Mouse (Mus musculus): ENCODE measurements at regions not wholly inside any gene's neighbourhood (a gene's known extent, or its start where the extent isn't known, plus 50 kb on each side); places are given as distances from the start of the nearest gene placed in this dataset.

DNA sequence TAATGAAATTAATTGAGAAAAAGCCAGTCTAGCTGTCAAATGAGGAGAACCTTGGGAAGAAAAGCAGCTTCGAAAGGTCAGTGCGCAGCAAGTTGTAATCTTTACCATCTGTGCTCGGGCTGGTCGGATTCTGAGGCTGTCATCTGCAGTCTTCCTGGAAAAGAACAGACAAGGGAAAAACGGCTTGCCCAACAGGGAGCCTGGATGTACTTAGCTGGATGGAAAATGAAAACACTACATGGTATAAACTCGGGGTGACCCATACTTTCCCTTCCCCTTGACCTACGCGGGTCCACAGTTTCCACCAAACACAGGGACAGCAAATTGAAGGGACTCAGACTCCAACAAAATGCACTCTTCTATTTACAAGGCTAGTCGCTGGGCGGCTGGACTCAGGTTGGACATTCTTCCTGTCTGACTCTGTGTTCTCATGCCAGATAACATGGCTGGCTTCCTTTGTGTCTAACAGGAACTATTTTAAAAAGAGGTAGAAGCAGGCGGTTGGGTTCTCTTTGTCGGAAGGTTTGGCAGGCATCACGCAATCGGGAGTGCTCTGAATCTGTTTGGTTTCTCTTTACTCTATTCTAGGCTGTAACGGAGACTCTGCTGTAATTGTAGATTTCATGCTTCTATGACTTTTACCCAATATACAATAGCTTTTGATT is 648.5 kb downstream of the Epha4 start:
- H3K27ac ChIP-seq (ENCODE audit: low read depth, low read length) = no peak overlapping the region
- no peak overlapping the region for H3K9ac ChIP-seq (ENCODE audit: low read depth, low read length)
- no peak overlapping the region for H3K4me2 ChIP-seq (replicated peaks; ENCODE audit: low read depth)
- TF ChIP-seq CTCF (IDR thresholded peaks at IDR 0.05; ENCODE audit: low read depth) = no peak
- no peaks in the 10 kb centered on the region for H3K4me1 ChIP-seq (replicated peaks; ENCODE audit: control insufficient read depth, insufficient read depth, low read length)
- H3K27me3 ChIP-seq (replicated peaks; ENCODE audit: control insufficient read depth, insufficient read depth, low read length) = no peaks in the 10 kb centered on the region
- no peak overlapping the region for H3K4me3 ChIP-seq (ENCODE audit: low read depth, low read length)
- 70% methylated on average over 15 of the region's 15 CpGs for WGBS
- no peak for ATAC-seq
- no peaks in the 10 kb centered on the region for H3K36me3 ChIP-seq (ENCODE audit: control insufficient read depth, insufficient read depth)
- H3K9me3 ChIP-seq (ENCODE audit: control insufficient read depth) = no peaks in the 10 kb centered on the region

DNA sequence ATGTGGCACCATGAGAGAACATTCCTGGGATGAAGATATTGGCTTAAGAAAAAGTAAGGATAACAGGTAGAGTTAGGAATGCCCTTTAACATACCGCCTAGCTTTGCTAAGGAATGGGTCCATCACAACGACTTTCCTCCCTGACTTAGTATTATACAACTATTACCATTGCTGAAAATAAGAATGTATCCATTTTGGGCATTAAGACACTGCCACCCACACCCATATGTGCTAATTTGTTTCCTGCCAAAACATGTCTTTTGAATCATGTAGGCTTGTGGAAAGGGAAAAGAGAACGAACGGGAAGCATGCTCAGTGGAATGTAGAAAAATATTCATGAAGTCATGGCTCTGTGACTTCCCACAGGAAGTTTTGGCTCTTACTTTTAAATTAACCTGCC is 641.7 kb downstream of the Epha4 start:
- Histone ChIP-seq H3K27me3 (replicated peaks; ENCODE audit: control insufficient read depth, insufficient read depth, low read length) (no peaks in the 10 kb centered on the region), H3K4me3 (ENCODE audit: low read depth, low read length) (no peak overlapping the region), H3K9me3 (ENCODE audit: control insufficient read depth) (no peaks in the 10 kb centered on the region), H3K36me3 (ENCODE audit: control insufficient read depth, insufficient read depth) (no peaks in the 10 kb centered on the region), H3K4me1 (replicated peaks; ENCODE audit: control insufficient read depth, insufficient read depth, low read length) (no peaks in the 10 kb centered on the region), H3K9ac (ENCODE audit: low read depth, low read length) (no peak overlapping the region), H3K4me2 (replicated peaks; ENCODE audit: low read depth) (no peak overlapping the region), H3K27ac (ENCODE audit: low read depth, low read length) (no peak overlapping the region)
- no peak for ATAC-seq
- no peak for TF ChIP-seq CTCF (IDR thresholded peaks at IDR 0.05; ENCODE audit: low read depth)
- 77% methylated on average over 4 of the region's 4 CpGs for WGBS

DNA sequence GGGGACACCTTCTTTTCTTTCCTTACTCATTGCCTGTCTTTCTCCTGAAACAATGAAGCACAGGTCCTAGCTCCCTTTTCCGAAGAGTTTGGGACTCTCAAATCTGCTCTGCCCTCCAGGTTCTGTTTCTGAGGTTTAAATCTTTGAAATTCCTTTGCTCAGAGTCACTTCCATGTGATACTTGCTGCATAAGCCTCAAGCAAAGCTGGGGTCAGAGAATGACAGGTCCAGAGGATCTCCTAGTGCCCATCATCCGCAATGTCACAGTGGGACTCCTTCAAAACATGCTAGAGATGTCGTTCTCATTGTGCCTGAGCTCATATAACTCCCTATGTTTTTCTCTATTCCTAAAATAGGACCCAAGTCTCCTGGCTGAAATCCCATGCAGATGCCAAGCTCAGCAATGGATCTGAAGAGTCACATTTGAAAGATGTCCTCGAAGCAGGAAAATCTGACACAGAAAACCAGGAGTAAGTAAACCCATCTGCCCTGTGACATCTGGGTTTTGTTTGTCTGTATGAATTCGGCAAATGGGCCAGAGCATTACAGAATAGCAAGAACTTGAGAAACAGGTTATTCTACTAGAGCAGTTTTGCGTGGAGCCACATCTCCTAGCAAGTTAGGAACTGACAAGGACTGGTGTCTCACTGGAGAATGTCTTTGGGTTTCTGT is 634.6 kb downstream of the Epha4 start:
- no peaks in the 10 kb centered on the region for H3K9me3 ChIP-seq (ENCODE audit: control insufficient read depth)
- H3K36me3 ChIP-seq (ENCODE audit: control insufficient read depth, insufficient read depth) = no peaks in the 10 kb centered on the region
- WGBS = 72% methylated on average over 6 of the region's 6 CpGs
- no peak overlapping the region for H3K4me2 ChIP-seq (replicated peaks; ENCODE audit: low read depth)
- H3K9ac ChIP-seq (ENCODE audit: low read depth, low read length) = no peak overlapping the region
- H3K27ac ChIP-seq (ENCODE audit: low read depth, low read length) = no peak overlapping the region
- H3K4me1 ChIP-seq (replicated peaks; ENCODE audit: control insufficient read depth, insufficient read depth, low read length) = no peaks in the 10 kb centered on the region
- no peak for ATAC-seq
- H3K27me3 ChIP-seq (replicated peaks; ENCODE audit: control insufficient read depth, insufficient read depth, low read length) = no peaks in the 10 kb centered on the region
- TF ChIP-seq CTCF (IDR thresholded peaks at IDR 0.05; ENCODE audit: low read depth) = no peak
- no peak overlapping the region for H3K4me3 ChIP-seq (ENCODE audit: low read depth, low read length)

DNA sequence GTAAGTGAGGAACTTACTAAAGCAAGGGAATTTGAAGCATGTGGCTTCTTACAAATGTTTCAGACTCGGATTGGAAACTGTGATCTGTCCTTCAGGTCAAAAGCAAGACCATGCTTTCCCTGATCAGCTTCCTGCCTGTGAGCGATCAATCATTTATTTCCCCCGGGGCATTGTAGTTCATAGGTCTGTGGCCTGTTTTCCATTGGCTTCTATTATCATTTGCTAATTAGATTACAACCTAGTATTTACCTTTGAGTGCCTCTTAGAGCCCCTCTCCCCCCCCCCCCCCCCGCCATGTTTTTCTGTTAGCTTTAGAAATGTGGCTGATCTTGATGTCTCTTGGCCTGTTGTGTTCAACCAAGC is 634.1 kb downstream of the Epha4 start:
- TF ChIP-seq CTCF (IDR thresholded peaks at IDR 0.05; ENCODE audit: low read depth) = no peak
- no peak overlapping the region for H3K4me3 ChIP-seq (ENCODE audit: low read depth, low read length)
- no peaks in the 10 kb centered on the region for H3K4me1 ChIP-seq (replicated peaks; ENCODE audit: control insufficient read depth, insufficient read depth, low read length)
- H3K9ac ChIP-seq (ENCODE audit: low read depth, low read length) = no peak overlapping the region
- no peak overlapping the region for H3K27ac ChIP-seq (ENCODE audit: low read depth, low read length)
- WGBS = 54% methylated on average over 4 of the region's 4 CpGs
- H3K36me3 ChIP-seq (ENCODE audit: control insufficient read depth, insufficient read depth) = no peaks in the 10 kb centered on the region
- no peaks in the 10 kb centered on the region for H3K27me3 ChIP-seq (replicated peaks; ENCODE audit: control insufficient read depth, insufficient read depth, low read length)
- H3K4me2 ChIP-seq (replicated peaks; ENCODE audit: low read depth) = no peak overlapping the region
- H3K9me3 ChIP-seq (ENCODE audit: control insufficient read depth) = no peaks in the 10 kb centered on the region
- ATAC-seq = no peak

DNA sequence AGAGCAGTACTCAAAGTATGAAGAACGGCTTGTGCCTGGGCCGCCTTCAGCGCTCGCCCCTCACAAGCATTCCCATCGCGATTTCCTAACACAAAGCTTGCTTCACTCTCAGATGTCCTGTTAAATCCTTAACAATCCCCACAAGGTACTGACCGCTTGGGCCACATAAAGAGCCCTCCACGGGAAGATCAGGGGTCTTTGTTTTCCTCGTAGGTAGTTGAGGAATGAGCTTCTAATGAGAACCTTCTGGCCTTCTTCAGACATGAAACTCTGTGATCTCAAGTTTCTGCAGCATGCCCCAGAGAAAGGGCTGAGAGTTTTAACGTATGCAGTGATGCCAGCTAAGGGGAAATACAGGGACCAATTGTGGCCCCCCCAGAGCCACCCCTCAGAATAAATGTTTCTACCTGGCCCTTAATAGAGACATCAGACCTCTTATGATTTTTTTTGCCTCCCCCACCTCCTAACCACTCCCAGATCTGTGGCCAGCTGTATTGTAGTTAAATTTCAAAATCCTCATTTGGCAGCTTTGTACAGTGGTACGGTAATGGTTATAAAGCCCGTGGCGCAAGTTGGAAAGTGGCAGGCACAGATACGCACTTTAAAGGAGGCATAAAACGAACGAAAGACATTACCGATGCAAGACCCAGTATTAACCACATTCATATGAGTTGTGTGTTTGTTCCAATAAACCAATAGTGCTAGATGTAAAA is 618.6 kb downstream of the Epha4 start:
- H3K27me3 ChIP-seq (replicated peaks; ENCODE audit: control insufficient read depth, insufficient read depth, low read length) = no peaks in the 10 kb centered on the region
- no peaks in the 10 kb centered on the region for H3K9me3 ChIP-seq (ENCODE audit: control insufficient read depth)
- no peak overlapping the region for H3K9ac ChIP-seq (ENCODE audit: low read depth, low read length)
- ATAC-seq = no peak
- no peak overlapping the region for H3K4me3 ChIP-seq (ENCODE audit: low read depth, low read length)
- H3K4me2 ChIP-seq (replicated peaks; ENCODE audit: low read depth) = no peak overlapping the region
- TF ChIP-seq CTCF (IDR thresholded peaks at IDR 0.05; ENCODE audit: low read depth) = no peak
- H3K36me3 ChIP-seq (ENCODE audit: control insufficient read depth, insufficient read depth) = no peaks in the 10 kb centered on the region
- no peaks in the 10 kb centered on the region for H3K4me1 ChIP-seq (replicated peaks; ENCODE audit: control insufficient read depth, insufficient read depth, low read length)
- H3K27ac ChIP-seq (ENCODE audit: low read depth, low read length) = no peak overlapping the region
- 83% methylated on average over 17 of the region's 17 CpGs for WGBS

DNA sequence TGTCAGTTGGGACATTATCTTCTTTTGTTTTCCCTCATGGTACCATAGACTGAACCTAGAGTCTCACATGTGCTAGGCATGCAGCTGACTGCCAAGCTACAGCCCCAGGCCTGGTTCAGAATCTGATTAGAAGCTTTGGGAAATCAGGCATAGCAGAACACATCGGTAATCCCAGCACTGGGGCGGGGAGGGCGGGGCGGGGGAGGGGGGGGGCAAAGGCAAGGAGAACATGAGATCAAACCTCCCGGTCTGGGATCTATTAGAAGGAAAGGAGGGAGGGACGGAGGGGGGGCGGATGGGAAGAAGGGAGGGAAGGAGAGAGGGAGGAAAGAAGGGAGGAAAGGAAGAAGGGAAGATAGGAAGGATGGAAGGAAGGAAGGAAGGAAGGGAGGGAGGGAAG is 617.5 kb downstream of the Epha4 start:
- H3K4me3 ChIP-seq (ENCODE audit: low read depth, low read length) = no peak overlapping the region
- no peaks in the 10 kb centered on the region for H3K36me3 ChIP-seq (ENCODE audit: control insufficient read depth, insufficient read depth)
- no peak overlapping the region for H3K9ac ChIP-seq (ENCODE audit: low read depth, low read length)
- TF ChIP-seq CTCF (IDR thresholded peaks at IDR 0.05; ENCODE audit: low read depth) = no peak
- no peaks in the 10 kb centered on the region for H3K4me1 ChIP-seq (replicated peaks; ENCODE audit: control insufficient read depth, insufficient read depth, low read length)
- no peaks in the 10 kb centered on the region for H3K9me3 ChIP-seq (ENCODE audit: control insufficient read depth)
- H3K27me3 ChIP-seq (replicated peaks; ENCODE audit: control insufficient read depth, insufficient read depth, low read length) = no peaks in the 10 kb centered on the region
- WGBS = 84% methylated on average over 4 of the region's 7 CpGs
- H3K4me2 ChIP-seq (replicated peaks; ENCODE audit: low read depth) = no peak overlapping the region
- ATAC-seq = no peak
- no peak overlapping the region for H3K27ac ChIP-seq (ENCODE audit: low read depth, low read length)
